Mouse (Mus musculus) bone marrow, adult 2 months (tissue): ENCODE measurements around the gene Ddx58.

ENCODE experiments used
- CTCF ChIP-seq: fragments of 200-500 bp; IDR thresholded peaks from 2 replicates; pipeline ENCODE4 v1.5.1; 2011; ENCODE audit warnings: low read length, control low read depth; ENCODE audit not compliant: control insufficient read depth, insufficient read depth
- POLR2A ChIP-seq: fragments of 200-500 bp; IDR thresholded peaks from 2 replicates; pipeline ENCODE4 v1.6.1; 2011; ENCODE audit warnings: low read depth, mild to moderate bottlenecking, control low read depth, low read length, borderline replicate concordance; ENCODE audit not compliant: control insufficient read depth

- TF ChIP-seq POLR2A: no peak
- no peak for TF ChIP-seq CTCF
Measured at GRCm38 (mm10) chr4:40180046-40180445, 59.6 kb downstream of the Ddx58 start.
